Mouse (Mus musculus) stomach, embryonic 14.5 days (tissue): ENCODE measurements around the gene Zfp13. TPM values are rescaled to one million over a fixed set of nuclear protein-coding genes. Genes with fewer than 3 reads are reported as not detected.
A peak's percentile ranks its signal among the peaks of the same experiment; 100 is the strongest.

ENCODE experiments used
- ATAC-seq: fragments of 200-750 bp; cut with Nextera tagmentation; 2 replicates; pipeline ENCODE4 v1.8.0; 2017; ENCODE audit warnings: low read depth, moderate TSS enrichment; ENCODE audit not compliant: insufficient number of reproducible peaks, insufficient read depth, low FRiP score
- H3K27ac ChIP-seq: fragments of 300-500 bp; sonication (generic); 2 replicates; pipeline ENCODE4 v1.5.1; 2014; ENCODE audit warnings: mild to moderate bottlenecking, low read length, moderate library complexity, mixed read lengths
- H3K27me3 ChIP-seq: fragments of 300-500 bp; sonication (generic); 2 replicates; pipeline ENCODE4 v1.6.1; 2014; ENCODE audit warnings: low read length, control low read depth, mixed read lengths; ENCODE audit not compliant: control insufficient read depth, insufficient read depth
- H3K36me3 ChIP-seq: fragments of 300-500 bp; sonication (generic); 2 replicates; pipeline ENCODE4 v1.6.1; 2014; ENCODE audit warnings: mild to moderate bottlenecking, control low read depth, low read length, moderate library complexity, mixed read lengths; ENCODE audit not compliant: control insufficient read depth, insufficient read depth
- H3K4me1 ChIP-seq: fragments of 300-500 bp; sonication (generic); 2 replicates; pipeline ENCODE4 v1.6.1; 2014; ENCODE audit warnings: low read length, control low read depth, mixed read lengths; ENCODE audit not compliant: control insufficient read depth, insufficient read depth
- H3K4me2 ChIP-seq: fragments of 300-500 bp; sonication (generic); replicated peaks from 2 replicates; pipeline ENCODE4 v1.6.1; 2014; ENCODE audit warnings: low read depth, low read length, control low read depth
- H3K4me3 ChIP-seq: fragments of 300-500 bp; sonication (generic); 2 replicates; pipeline ENCODE4 v1.5.1; 2014; ENCODE audit warnings: low read depth, low read length, control low read depth
- H3K9ac ChIP-seq: fragments of 300-500 bp; sonication (generic); replicated peaks from 2 replicates; pipeline ENCODE4 v1.6.1; 2014; ENCODE audit warnings: low read depth, mild to moderate bottlenecking, control low read depth, low read length, moderate library complexity, mixed read lengths
- H3K9me3 ChIP-seq: fragments of 300-500 bp; sonication (generic); 2 replicates; pipeline ENCODE4 v1.6.1; 2016; ENCODE audit warnings: low read depth, low read length, control low read depth; ENCODE audit not compliant: control insufficient read depth
- WGBS: fragments of 180-500 bp; shearing (Covaris S2); extraction: QIAGEN DNeasy Blood & Tissue Kit; methylation state at CpG from one replicate; pipeline ENCODE4 v1.1.7; 2014; 5-methylcytosine and 5-hydroxymethylcytosine counted together
- polyA plus RNA-seq: library from polyadenylated mRNA; unstranded; fragments of >200 nt; fragmentation: Nextera tagmentation; extraction: Ambion mirVana; gene quantifications from 2 replicates; pipeline ENCODE4 v1.2.1, GENCODE M21; 2014

Zfp13 gene
- polyA plus RNA-seq, 1 experiment from 2014 or later = 15.7 TPM

DNA sequence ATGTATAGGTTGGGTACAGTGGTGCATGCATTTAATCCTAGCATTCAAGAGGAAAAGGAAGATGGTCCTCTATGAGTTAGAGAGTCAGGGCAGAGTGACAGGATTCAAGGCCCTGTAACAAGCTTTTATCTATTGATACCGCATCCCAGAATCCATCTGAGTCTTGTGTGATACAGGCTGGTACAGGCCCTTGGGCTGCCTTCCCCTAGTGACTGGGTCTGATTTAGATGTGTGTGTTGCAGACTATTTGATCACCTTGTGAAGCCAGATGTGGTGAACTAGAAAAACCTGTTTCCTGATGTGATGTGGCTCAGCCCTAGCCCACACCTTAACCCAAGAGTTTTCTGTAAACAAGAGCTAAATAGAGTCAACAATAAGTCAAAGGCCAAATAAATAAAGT lies 54.5 kb downstream of the Zfp13 start:
- 88% methylated on average over 1 of the region's 1 CpGs for WGBS
- H3K9me3 ChIP-seq = no peaks in the 10 kb centered on the region
- ATAC-seq = no peak
- H3K9ac ChIP-seq = no peak overlapping the region
- H3K4me3 ChIP-seq = no peak overlapping the region
- H3K36me3 ChIP-seq = no peaks in the 10 kb centered on the region
- H3K4me2 ChIP-seq = no peak overlapping the region
- H3K4me1 ChIP-seq = peaks cover 4% of the 10 kb centered on the region; the same call in 1 of the 2 replicates
- H3K27ac ChIP-seq = no peak overlapping the region
- H3K27me3 ChIP-seq = no peaks in the 10 kb centered on the region

DNA sequence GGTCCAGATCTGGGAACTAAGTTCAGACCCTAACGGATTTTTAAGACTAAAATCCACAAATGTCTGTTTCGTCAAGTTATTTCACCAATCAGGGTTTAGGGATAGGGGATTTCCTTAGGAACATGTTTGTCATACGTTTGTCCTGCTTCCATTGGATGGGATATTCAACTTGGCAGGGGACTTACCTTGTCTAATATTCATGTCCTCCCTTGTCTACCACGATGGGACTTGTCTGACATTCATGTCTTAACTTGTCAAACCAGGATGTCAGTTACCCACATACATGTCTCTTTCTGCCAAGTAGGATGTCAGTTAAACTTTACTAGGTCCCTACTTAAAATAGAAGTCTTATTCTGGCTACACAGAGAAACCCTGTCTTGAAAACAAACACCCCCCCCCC lies 55.3 kb downstream of the Zfp13 start:
- H3K9me3 ChIP-seq = no peaks in the 10 kb centered on the region
- peaks cover 4% of the 10 kb centered on the region; the same call in 1 of the 2 replicates for H3K4me1 ChIP-seq
- peak overlapping the region; percentile 28; the same call in 1 of the 2 replicates for H3K27ac ChIP-seq
- peaks cover 3% of the 10 kb centered on the region; the same call in 1 of the 2 replicates for H3K27me3 ChIP-seq
- ATAC-seq = no peak
- H3K9ac ChIP-seq = no peak overlapping the region
- 74% methylated on average over 4 of the region's 4 CpGs for WGBS
- no peak overlapping the region for H3K4me2 ChIP-seq
- H3K4me3 ChIP-seq = no peak overlapping the region
- H3K36me3 ChIP-seq = no peaks in the 10 kb centered on the region

DNA sequence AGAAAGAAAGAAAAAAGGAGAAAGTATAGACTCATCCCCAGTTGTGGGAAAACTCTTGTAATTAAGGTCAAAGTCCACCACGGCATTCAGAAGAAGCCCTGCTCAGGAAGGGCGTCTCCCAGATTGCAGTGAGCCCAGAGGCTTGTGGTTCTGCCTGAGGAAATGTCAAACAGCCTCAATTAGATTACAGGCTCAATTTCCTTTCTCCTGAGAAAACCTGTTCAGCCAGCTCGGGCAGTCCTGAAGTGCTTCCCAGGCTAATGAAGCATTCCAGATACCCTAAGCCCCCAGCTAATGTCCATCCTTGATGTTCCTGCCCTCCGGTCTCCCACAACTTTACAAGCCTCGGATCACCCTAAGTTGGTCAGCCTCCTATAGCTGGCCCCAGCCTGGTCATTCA lies 56.0 kb downstream of the Zfp13 start:
- H3K9ac ChIP-seq = no peak overlapping the region
- no peaks in the 10 kb centered on the region for H3K9me3 ChIP-seq
- peak overlapping the region; percentile 6; the same call in 1 of the 2 replicates for H3K4me2 ChIP-seq
- no peaks in the 10 kb centered on the region for H3K36me3 ChIP-seq
- H3K27ac ChIP-seq = peak overlapping the region; percentile 28; the same call in 1 of the 2 replicates
- no peak overlapping the region for H3K4me3 ChIP-seq
- peaks cover 4% of the 10 kb centered on the region; the same call in 1 of the 2 replicates for H3K4me1 ChIP-seq
- 35% methylated on average over 5 of the region's 5 CpGs for WGBS
- H3K27me3 ChIP-seq = peaks cover 3% of the 10 kb centered on the region; the same call in 1 of the 2 replicates
- ATAC-seq = peak; percentile 38

DNA sequence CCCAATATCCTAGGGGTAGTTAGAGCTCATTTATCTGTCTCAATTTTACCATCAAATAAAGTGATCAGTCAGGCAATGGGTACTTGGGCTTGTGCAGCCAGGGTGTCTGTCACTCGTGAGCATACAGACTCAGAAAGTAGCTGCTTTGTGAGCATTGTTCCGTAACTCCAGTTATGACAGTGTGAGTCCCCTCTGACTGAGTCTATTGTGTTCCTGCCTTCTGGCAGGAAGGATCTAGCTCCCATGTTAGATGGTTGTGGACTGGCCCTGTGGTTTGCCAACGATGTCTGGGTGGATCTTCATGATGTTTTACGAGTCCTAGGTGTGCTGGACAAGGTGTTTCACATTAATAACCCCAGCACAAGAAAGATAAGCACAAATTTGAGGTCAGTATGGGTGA lies 56.5 kb downstream of the Zfp13 start:
- H3K4me3 ChIP-seq = no peak overlapping the region
- peaks cover 8% of the 10 kb centered on the region for H3K4me1 ChIP-seq
- H3K36me3 ChIP-seq = no peaks in the 10 kb centered on the region
- 53% methylated on average over 4 of the region's 4 CpGs for WGBS
- peak overlapping the region; percentile 33; the same call in 1 of the 2 replicates for H3K27ac ChIP-seq
- no peak for ATAC-seq
- H3K27me3 ChIP-seq = peaks cover 6% of the 10 kb centered on the region; the same call in 1 of the 2 replicates
- 0 out of 2 replicates have a peak overlapping the region, but pooled peaks have one; percentile 0 for H3K4me2 ChIP-seq
- H3K9ac ChIP-seq = no peak overlapping the region
- H3K9me3 ChIP-seq = no peaks in the 10 kb centered on the region

DNA sequence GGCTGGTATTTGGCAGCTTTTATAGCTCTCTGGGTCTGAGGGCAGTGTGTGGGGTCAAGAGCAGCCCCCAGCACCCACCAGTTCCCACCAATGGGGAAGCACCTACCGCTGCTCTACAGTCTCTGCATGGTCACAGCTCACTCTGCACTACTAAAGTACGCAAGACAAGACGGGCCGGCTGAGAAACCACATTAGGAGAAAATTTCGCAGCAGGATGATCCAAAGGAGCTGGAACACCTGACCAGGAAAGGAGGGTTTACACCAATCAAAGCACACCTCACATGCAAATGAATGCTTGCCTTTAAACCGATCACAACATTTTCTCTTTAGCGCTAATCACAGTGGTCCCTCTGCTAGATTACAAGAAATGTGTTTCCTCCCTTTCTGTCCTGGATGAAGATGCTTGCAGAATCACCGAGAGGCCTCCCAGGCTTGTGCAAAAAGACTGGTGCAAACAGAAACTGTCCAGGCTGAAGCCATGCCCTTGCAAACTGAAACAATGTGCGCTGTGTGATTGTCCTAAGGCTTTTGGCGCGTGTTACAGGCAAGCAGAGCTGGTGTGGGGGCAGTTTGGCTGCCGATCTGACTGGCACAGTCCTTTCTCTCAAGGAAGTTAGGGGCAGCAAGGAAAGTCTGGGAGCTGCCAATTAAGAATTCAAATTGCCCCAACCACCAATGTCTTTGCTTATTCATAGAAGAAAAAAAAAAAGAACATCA lies 57.1 kb downstream of the Zfp13 start:
- Histone ChIP-seq H3K36me3 (no peaks in the 10 kb centered on the region), H3K4me2 (peak overlapping the region; percentile 23), H3K27me3 (peaks cover 6% of the 10 kb centered on the region; the same call in 1 of the 2 replicates), H3K27ac (no peak overlapping the region), H3K9me3 (no peaks in the 10 kb centered on the region), H3K9ac (no peak overlapping the region), H3K4me3 (no peak overlapping the region), H3K4me1 (peaks cover 9% of the 10 kb centered on the region)
- WGBS = 21% methylated on average over 12 of the region's 12 CpGs
- no peak for ATAC-seq

DNA sequence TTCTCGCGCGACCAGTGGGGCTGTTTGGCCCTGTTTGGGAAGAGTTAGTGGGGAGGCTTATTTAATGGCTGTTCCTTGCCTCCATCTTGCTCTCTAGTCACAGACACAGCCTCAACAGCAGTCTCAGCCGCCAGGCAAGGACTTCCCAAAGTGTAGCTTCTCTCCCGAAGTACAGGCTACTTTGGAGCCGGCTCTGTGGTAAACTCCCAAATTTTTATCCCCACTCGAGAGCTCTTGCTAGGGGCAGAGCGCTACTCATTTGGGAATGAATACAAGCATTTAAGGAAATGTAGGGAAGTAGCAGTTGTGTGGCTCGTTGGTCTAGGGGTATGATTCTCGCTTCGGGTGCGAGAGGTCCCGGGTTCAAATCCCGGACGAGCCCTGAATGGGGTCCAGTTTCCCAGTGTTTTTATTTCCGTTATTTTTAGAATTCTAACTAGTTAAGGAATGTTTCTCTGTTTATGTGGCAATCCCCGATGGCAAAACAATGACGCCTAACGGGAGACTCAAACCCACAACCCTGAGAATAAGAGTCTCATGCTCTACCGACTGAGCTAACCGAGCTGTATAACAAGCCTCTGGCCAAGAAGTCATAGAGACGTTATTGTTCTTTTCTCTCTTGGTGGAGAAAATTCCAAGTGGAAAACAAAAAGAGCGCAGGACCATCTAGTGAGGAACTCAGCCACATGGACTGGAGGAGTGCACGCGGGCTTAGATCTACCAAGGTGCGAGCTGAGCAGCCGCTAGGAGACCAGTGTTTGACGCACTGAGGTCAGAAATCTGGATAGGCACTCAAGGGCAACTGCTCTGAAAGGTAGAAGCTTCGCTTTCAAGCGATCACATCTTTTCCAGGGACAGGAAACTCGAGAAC lies 58.4 kb downstream of the Zfp13 start:
- no peaks in the 10 kb centered on the region for H3K9me3 ChIP-seq
- 18% methylated on average over 31 of the region's 31 CpGs for WGBS
- peaks cover 9% of the 10 kb centered on the region for H3K4me1 ChIP-seq
- 0 out of 2 replicates have a peak overlapping the region, but pooled peaks have one; percentile 2 for H3K4me3 ChIP-seq
- no peaks in the 10 kb centered on the region for H3K36me3 ChIP-seq
- H3K4me2 ChIP-seq = peak overlapping the region; percentile 10; the same call in 1 of the 2 replicates
- ATAC-seq = no peak
- no peak overlapping the region for H3K9ac ChIP-seq
- H3K27ac ChIP-seq = no peak overlapping the region
- H3K27me3 ChIP-seq = peaks cover 6% of the 10 kb centered on the region; the same call in 1 of the 2 replicates

DNA sequence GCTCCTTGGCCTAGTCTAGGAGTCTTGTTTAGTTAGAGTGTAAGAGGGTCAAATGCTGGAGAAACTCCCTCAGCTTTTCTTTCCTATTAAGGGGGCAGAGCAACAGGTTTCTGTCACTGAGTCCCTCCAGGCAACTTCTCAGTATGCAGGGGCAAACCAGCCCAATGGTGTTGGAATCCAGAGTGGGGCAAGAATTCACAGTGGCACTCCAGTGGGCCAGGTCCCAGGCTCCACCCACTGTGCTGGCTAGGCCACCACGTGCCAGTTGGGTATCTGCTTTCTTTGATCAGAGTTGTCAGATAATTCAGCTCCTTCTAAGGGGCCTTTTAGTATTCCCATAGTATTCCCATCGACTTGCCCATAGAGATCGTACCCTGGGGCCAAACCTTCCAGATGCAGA lies 59.2 kb downstream of the Zfp13 start:
- WGBS = 44% methylated on average over 3 of the region's 3 CpGs
- H3K9ac ChIP-seq = no peak overlapping the region

DNA sequence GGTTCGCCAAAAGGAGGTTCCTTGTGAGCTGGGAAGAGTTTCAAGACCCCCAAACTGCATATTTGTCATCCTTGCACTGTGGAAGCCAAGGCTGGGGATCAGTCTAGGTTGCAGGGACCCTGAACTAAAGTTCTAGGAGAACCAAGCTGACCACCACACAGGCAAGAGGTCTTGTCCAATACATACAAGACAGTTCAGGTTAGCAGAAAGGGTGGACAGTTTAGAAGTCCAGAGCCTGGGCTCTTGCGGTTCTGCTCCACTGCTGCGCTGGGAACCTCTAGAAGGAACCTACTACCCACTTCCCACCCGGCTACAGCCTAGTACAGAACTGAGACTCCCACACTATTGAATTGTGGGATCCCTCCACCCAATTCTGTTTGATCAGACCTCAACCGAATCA lies 59.7 kb downstream of the Zfp13 start:
- Histone ChIP-seq H3K9me3 (no peaks in the 10 kb centered on the region), H3K4me1 (peaks cover 9% of the 10 kb centered on the region), H3K27ac (no peak overlapping the region), H3K4me2 (no peak overlapping the region), H3K36me3 (no peaks in the 10 kb centered on the region), H3K9ac (no peak overlapping the region), H3K4me3 (no peak overlapping the region), H3K27me3 (peaks cover 6% of the 10 kb centered on the region; the same call in 1 of the 2 replicates)
- 87% methylated on average over 5 of the region's 5 CpGs for WGBS
- ATAC-seq = no peak

More for the DNA sequence above, 59.2 kb downstream of the Zfp13 start:
- Histone ChIP-seq H3K27me3 (peaks cover 6% of the 10 kb centered on the region; the same call in 1 of the 2 replicates), H3K4me3 (no peak overlapping the region), H3K36me3 (no peaks in the 10 kb centered on the region), H3K4me1 (peaks cover 9% of the 10 kb centered on the region), H3K9me3 (no peaks in the 10 kb centered on the region), H3K4me2 (peak overlapping the region; percentile 10; the same call in 1 of the 2 replicates), H3K27ac (no peak overlapping the region)
- ATAC-seq = no peak
